Mouse (Mus musculus): ENCODE results near the gene Rap1gap2. TPM values are rescaled to one million over a fixed set of nuclear protein-coding genes. Genes with fewer than 3 reads are reported as not detected.
"Not testable (repeated sequence)": the region's sequence is repeated elsewhere in the genome, so short reads cannot be mapped to it uniquely, and the experiment has no call there.

The Rap1gap2 gene
- polyA plus RNA-seq, 1 experiment = 21.4 TPM

DNA sequence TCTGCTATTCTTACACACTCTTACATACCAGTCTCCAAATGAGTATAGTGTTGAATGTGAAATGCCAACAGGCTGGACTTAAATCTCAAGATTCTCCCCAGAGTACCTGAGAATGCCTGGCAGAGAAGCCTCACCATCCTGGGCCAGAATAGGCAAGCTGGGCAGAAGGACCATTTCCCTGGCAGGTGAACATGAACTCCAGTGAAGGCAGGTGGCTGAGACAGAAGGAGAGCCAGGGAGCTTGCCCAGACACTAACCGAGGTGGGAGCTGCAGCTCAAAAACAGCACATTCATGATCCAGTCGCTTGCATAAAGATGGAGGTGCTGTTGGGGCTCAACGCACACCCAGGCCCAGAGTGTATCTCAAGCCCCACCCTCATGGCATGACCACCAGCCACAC lies 28.3 kb downstream of the Rap1gap2 start:
- 85% methylated on average over 3 of the region's 3 CpGs for WGBS
- no peak for DNase-seq (ENCODE audit: low read depth, low spot score)

DNA sequence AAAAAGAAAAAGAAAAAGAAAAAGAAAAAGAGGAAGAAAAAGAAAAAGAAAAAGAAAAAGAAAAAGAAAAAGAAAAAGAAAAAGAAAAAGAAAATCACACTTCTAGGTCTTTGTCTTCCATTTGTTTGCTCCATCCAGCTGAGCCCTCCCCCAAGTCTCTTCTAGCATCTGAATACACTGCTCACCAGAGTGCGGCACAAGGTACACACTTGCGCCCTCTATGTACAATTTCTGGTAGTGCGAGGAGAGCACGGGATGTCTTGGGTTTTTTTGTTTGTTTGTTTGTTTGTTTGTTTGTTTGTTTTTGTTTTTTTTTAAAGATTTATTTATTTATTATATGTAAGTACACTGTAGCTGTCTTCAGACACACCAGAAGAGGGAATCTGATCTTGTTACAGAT lies 29.4 kb downstream of the Rap1gap2 start:
- DNase-seq (ENCODE audit: low read depth, low spot score) = not testable (repeated sequence)
- 58% methylated on average over 4 of the region's 4 CpGs for WGBS

DNA sequence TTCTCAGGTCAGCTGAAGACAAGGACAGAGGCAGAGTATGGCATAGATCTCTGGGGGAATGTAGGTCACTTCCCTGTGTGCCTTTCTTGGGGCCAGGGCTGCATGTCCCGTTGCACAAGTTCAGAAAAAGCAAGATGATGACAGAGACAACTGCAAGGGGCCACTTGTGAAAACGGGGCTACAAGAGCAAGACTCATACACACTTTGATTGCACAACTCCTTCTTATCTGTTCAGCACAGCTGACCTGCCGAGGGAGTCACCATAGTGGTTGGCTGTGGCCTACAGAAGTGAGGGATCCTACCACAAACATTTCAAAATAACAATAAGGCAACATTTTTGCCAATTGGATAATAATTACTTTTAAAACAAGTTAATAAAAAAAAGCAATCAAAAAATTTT lies 33.6 kb downstream of the Rap1gap2 start:
- WGBS = 35% methylated on average over 3 of the region's 3 CpGs

DNA sequence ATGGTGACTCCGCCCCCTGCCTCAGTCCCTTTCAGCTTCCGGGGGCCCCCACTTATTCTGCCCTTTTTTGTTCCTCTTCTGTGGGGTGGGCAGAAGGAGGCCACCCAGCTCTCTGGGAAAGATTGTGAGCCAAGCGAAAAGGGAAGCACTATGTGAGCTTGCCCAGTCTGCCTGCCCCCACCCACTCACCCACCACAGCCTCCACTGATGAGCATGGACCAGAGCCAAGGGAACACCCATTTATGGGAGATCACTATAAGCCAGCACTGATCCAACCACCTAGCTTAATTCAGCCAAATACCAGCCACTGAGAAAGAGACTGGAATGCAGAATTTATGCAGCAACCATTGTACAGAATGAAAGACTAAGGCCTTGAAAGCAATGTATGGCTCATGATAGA lies 34.8 kb downstream of the Rap1gap2 start:
- WGBS = 71% methylated on average over 3 of the region's 3 CpGs
- DNase-seq (ENCODE audit: low read depth, low spot score) = no peak

More for the DNA sequence above, 33.6 kb downstream of the Rap1gap2 start:
- DNase-seq (ENCODE audit: low read depth, low spot score) = no peak

- DNase-seq (ENCODE audit: low read depth, low spot score) = no peak
Measured at GRCm38 (mm10) chr11:74574768-74575434, 35.8 kb downstream of the Rap1gap2 start.

GRCm38 (mm10) chr11:74572459-74573061 lies 38.2 kb downstream of the Rap1gap2 start:
- 58% methylated on average over 6 of the region's 6 CpGs for WGBS
- no peak for DNase-seq (ENCODE audit: low read depth, low spot score)

More at GRCm38 (mm10) chr11:74574768-74575434, 35.8 kb downstream of the Rap1gap2 start:
- WGBS = 57% methylated on average over 4 of the region's 4 CpGs

DNA sequence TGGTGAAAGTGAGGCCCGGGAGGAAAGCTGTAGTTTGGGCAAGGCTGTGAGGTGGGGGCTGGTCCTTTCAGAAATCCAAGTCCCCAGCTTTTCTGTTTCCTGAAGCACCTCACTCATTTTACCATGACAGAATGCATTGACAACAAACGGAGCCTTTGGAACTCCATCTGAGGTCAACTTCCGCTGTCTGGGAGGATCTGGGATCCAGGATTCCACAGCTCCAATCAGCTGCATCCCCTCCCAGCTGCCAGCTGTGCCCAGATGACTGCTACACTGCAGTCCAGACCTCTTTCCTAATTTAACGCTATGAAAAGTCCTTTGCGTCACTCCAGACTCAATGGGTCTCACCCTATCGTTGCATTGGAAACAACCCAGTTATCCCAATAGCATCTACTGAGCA lies 41.0 kb downstream of the Rap1gap2 start:
- DNase-seq (ENCODE audit: low read depth, low spot score) = no peak
- 88% methylated on average over 6 of the region's 6 CpGs for WGBS

GRCm38 (mm10) chr11:74568463-74568862 lies 42.3 kb downstream of the Rap1gap2 start:
- WGBS = 86% methylated on average over 5 of the region's 5 CpGs
- no peak for DNase-seq (ENCODE audit: low read depth, low spot score)

DNA sequence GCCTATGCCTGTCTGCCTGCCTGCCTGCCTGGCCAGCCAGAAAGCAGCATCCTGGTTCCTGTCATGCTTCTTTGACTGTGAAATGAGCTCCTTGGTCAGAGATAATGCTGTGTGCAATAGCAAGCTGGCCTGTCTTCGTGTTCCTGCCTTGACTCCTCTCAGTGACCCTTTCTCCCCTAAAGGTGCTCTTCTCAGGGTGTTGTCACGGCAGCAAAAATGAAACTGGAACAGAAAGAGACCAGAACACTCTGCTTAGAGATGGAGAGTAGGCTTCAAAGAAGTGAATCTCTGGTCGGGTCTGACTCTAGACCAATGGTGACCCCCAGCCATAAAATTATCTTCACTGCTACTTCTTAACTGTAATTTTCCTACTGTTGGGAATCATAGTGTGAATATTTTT lies 42.7 kb downstream of the Rap1gap2 start:
- WGBS = 73% methylated on average over 3 of the region's 3 CpGs

DNA sequence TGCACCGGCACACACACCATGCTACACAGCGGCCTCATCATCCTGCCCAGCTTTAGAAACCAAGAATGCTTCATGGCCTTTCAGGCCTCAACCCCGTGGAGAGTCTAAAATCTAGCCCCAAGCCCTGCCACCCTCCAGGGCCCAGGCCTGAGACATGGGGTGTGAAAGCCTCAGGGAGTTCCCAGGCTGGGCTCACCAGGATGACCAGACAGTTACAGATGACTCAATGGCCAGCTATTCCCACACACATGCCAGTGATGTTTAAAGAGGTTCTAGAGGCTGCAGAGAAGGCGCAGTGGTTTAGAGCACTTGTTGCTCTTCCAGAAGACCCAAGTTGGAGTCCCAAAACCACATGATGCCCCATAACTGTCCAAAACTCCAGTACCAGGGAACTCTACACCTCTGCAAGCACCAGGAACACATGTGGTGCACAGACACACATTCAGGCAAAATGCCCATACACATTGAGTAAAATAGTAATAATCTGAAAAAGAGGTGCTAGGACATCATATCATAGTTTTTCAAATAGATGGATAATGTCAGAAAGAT lies 44.3 kb downstream of the Rap1gap2 start:
- 92% methylated on average over 4 of the region's 4 CpGs for WGBS

More for the DNA sequence above, 42.7 kb downstream of the Rap1gap2 start:
- DNase-seq (ENCODE audit: low read depth, low spot score) = no peak

GRCm38 (mm10) chr11:74561392-74561791 lies 49.3 kb downstream of the Rap1gap2 start:
- WGBS = 89% methylated on average over 4 of the region's 4 CpGs

More for the DNA sequence above, 44.3 kb downstream of the Rap1gap2 start:
- no peak for DNase-seq (ENCODE audit: low read depth, low spot score)

DNA sequence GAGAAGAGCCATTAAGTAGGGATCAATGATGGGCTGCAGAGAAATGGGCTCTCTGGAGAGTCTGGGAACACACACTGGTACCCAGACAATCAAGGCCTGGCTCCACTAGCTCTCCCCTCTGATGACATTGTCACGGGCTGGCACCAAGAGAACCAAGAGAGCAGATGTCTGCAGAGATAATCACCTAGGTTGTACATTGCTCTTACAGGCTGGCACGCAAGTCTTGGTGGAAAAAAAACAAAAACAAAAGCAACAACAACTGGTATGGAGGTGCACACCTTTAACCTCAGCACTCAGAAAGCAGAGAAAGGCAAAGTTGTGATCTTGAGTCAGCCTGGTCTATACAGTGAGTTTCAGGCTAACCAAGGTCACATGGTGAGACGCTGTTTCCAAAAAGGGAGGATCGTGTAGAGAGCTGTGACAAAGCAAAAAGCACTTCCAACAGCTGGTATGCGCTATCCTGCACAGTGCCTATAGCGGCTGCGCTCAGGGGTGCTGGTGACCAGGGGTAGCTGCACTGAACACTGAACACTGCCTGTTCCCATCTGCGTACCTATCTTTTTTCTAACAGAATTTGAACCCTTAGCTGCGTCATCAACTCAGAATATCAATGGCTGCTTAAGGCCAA lies 50.0 kb downstream of the Rap1gap2 start:
- no peak for DNase-seq (ENCODE audit: low read depth, low spot score)
- WGBS = 87% methylated on average over 9 of the region's 9 CpGs

More at GRCm38 (mm10) chr11:74561392-74561791, 49.3 kb downstream of the Rap1gap2 start:
- DNase-seq (ENCODE audit: low read depth, low spot score) = no peak

DNA sequence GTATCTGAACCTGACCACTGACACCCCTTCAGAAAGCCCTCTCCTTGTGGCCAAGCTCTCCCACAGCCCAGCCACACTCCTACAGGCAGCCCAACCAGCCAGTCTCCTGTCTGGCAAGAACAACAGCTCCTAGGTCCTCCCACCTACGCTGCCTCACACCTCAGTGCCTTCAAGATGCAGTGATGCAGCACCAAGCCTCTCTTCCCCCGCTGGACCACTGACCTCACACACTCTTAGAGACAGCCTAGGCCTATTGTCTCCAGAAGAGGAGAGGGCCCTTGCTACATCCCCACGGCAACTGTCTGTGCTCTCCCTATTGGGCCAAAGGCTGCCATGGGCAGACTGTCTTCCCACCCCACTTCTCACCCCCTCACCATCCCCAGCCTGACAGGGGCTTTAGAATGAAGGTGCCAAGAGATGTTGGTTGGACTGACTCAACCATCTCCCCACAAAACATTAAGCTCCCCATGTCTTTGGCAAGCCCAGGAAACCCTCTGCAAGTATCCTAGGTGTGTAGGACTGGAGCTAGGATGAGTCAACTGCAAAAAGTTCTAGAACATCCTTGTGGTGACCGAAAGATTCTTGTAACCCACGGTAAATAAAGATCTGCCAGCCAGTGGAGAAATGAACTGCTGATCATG lies 50.8 kb downstream of the Rap1gap2 start:
- 73% methylated on average over 5 of the region's 5 CpGs for WGBS
- DNase-seq (ENCODE audit: low read depth, low spot score) = no peak

DNA sequence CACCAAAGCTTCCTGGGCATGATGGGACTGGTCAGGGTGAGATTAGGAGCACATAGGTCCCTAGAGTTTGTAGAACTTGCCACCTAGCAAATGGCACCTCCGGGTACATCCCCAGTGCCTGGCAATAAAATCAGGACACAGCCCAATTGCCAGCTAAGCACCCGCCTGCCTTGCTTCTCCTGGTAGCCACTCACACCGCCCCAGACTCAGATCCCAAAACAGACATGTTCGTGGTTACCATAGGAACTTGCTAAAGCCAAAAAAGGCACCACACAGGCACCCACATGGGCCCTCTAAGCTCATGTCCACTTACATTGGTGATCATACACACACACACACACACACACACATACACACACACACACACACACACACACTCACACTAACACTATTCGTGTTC lies 51.8 kb downstream of the Rap1gap2 start:
- DNase-seq (ENCODE audit: low read depth, low spot score) = no peak
- WGBS = 79% methylated on average over 5 of the region's 5 CpGs

- no peak for DNase-seq (ENCODE audit: low read depth, low spot score)
Measured at GRCm38 (mm10) chr11:74557456-74558230, 53.1 kb downstream of the Rap1gap2 start.

GRCm38 (mm10) chr11:74555716-74556374 lies 54.9 kb downstream of the Rap1gap2 start:
- DNase-seq (ENCODE audit: low read depth, low spot score) = no peak

More at GRCm38 (mm10) chr11:74557456-74558230, 53.1 kb downstream of the Rap1gap2 start:
- WGBS = 48% methylated on average over 11 of the region's 11 CpGs

GRCm38 (mm10) chr11:74554683-74555341 lies 55.9 kb downstream of the Rap1gap2 start:
- no peak for DNase-seq (ENCODE audit: low read depth, low spot score)
- 67% methylated on average over 15 of the region's 15 CpGs for WGBS

More at GRCm38 (mm10) chr11:74555716-74556374, 54.9 kb downstream of the Rap1gap2 start:
- WGBS = 11% methylated on average over 9 of the region's 9 CpGs

GRCm38 (mm10) chr11:74551568-74551967 lies 59.1 kb downstream of the Rap1gap2 start:
- WGBS = 52% methylated on average over 6 of the region's 6 CpGs
- no peak for DNase-seq (ENCODE audit: low read depth, low spot score)

Data from large intestine, adult 2 months (tissue).